Mouse (Mus musculus) G1E (cell line): ENCODE measurements around the gene Olfr519. TPM values are rescaled to one million over a fixed set of nuclear protein-coding genes. Genes with fewer than 3 reads are reported as not detected.

Experiments used
- ATAC-seq: 2 replicates; pipeline ENCODE4 v1.8.0; 2016; ENCODE audit warnings: mild to moderate bottlenecking; ENCODE audit not compliant: insufficient number of reproducible peaks, poor library complexity, low FRiP score, severe bottlenecking; ENCODE audit errors: extremely low read depth
- DNase-seq: peaks from one replicate; pipeline ENCODE4 v3.0.0; 2012; ENCODE audit warnings: low spot score
- H3K27me3 ChIP-seq: 2 replicates; pipeline ENCODE4 v1.6.1; 2012; ENCODE audit warnings: mild to moderate bottlenecking, low read length, inconsistent platforms; ENCODE audit not compliant: insufficient read depth
- H3K36me3 ChIP-seq: replicated peaks from 2 replicates; pipeline ENCODE3; 2012; ENCODE audit warnings: mild to moderate bottlenecking, inconsistent platforms
- H3K4me1 ChIP-seq: 2 replicates; pipeline ENCODE4 v1.6.1; 2012; ENCODE audit warnings: low read depth, low read length, inconsistent platforms, mixed read lengths; ENCODE audit not compliant: insufficient read depth
- H3K4me3 ChIP-seq: 2 replicates; pipeline ENCODE4 v1.5.1; 2012; ENCODE audit warnings: low read depth, mild to moderate bottlenecking, inconsistent platforms, low read length, moderate library complexity, mixed read lengths
- H3K9me3 ChIP-seq: replicated peaks from 2 replicates; pipeline ENCODE4 v1.6.1; 2012; ENCODE audit warnings: inconsistent platforms
- CTCF ChIP-seq: IDR thresholded peaks from 2 replicates; pipeline ENCODE4 v1.5.1; 2012; ENCODE audit warnings: low read depth, low read length, inconsistent platforms, mixed read lengths
- GATA1 ChIP-seq: IDR thresholded peaks from 2 replicates; pipeline ENCODE4 v1.6.1; 2012; ENCODE audit warnings: borderline replicate concordance, low read length, inconsistent platforms, mixed read lengths
- GATA2 ChIP-seq: IDR thresholded peaks from 2 replicates; pipeline ENCODE4 v1.6.1; 2012; ENCODE audit warnings: low read depth, low read length, inconsistent platforms, borderline replicate concordance
- POLR2AphosphoS5 ChIP-seq: IDR thresholded peaks from 2 replicates; pipeline ENCODE4 v1.6.1; 2012; ENCODE audit warnings: low read depth, low read length, inconsistent platforms; ENCODE audit not compliant: insufficient replicate concordance
- TAL1 ChIP-seq: conservative IDR thresholded peaks from 2 replicates; pipeline ENCODE4 v1.6.1; 2012; ENCODE audit warnings: low read depth, low read length, inconsistent platforms, mixed read lengths
- polyA plus RNA-seq: library from polyadenylated mRNA; stranded (reverse); fragments of >175 nt; gene quantifications from 2 replicates; pipeline ENCODE4 v1.2.3, GENCODE M21; 2012
- total RNA-seq, 2 experiments: library from RNA; stranded (forward) in 1 of 2; stranded (reverse) in 1 of 2; fragments of 200-1000 nt in 1 of 2; fragments of >200 nt in 1 of 2; fragmentation: Nextera tagmentation in 1 of 2; gene quantifications; 2 replicates each; pipeline ENCODE4 v1.2.3; 2014 to 2017

The Olfr519 gene
- total and polyA plus RNA-seq, 3 experiments = not detected

DNA sequence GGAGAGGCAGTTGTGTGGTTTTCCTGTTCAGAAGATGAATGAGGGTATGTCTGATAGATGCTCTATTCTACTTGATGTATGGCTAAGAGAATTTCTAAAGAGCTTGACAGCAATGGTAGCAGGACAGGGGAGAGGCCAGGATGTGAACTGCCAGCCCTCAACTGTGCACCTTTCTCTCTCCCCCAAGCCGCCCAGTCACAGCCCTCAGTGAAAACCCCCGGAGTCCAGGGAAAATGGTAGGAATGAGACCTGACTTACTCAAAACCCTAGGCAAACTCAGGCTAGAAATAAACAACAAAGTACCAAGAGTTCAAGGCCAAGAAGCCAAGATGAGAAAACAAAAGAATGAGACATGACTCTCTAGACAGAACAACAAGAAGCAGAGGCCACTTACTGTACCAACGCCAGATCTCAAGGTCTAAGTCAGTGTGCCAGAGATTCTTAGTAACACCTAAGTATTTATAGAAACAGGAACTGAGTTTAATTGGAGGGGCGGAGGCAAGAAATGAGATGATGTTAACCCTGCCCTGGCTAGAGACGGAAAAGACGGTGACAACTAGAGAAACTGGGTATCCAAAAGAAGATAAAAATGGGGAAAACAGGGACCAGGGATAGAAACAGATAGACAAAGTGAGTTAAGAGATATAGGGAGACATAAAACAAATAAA lies 35.6 kb upstream of the Olfr519 start, which contains the start of gene Nlrp10:
Gene Nlrp10, minus strand, starts transcription at position 453 of the 668 bp plus-strand sequence.
- ATAC-seq = peak; percentile 54
- 0 out of 2 replicates have a peak, but pooled peaks cover 6% of the 10 kb centered on the region for H3K27me3 ChIP-seq

DNA sequence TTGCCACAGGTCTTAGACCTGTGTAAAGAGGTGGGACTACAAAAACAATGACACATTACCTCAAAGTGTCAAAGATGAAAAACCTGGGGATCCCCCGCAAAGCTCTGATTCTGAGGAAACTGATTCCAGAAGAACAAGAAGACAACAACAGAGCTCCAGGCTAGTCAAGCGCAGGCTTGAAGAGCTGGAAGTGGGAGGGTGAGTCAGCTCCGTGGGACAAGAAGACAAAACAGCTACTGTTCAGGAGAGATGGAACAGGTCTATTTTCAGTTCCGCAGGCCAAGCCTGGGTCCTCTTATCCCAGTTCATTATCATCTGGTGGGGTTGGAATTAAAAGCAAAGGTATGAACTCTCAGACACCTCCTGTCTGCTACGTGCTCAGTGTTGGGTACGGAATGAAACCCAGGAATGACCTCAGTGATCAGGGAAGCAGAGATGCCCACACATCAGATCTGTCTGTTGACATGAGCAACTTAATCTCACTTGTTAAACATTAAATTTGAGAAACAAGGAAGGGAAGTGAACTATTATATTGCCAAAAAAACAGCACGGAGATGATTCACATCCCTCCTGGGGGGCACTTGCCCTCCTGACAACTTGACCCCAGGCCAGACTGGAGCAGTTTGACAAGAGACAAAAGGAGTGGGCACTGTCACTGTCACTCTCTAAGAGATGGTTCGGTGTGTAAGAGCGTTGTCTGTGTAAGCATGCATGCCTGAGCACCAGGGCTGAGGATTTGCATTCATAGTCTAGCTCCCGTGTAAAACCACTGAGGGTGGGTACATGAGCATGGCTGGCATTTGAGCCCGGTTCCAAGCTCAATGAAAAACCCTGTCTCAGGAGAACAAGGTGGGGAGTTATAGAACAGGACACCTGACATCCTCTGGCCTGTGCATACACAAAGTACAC lies 34.3 kb upstream of the Olfr519 start:
- no peak for ATAC-seq

More for the DNA sequence above, 35.6 kb upstream of the Olfr519 start, which contains the start of gene Nlrp10:
- Histone ChIP-seq H3K9me3 (no peaks in the 10 kb centered on the region), H3K4me3 (peak within 1 kb of the TSS; percentile 58), H3K4me1 (peaks cover 36% of the 10 kb centered on the region), H3K36me3 (peaks cover 9% of the 10 kb centered on the region)
- peak; percentile 30 for DNase-seq
- no peak for TF ChIP-seq GATA1
- no peak for TF ChIP-seq CTCF
- TF ChIP-seq POLR2AphosphoS5 = no peak
- no peak for TF ChIP-seq TAL1

DNA sequence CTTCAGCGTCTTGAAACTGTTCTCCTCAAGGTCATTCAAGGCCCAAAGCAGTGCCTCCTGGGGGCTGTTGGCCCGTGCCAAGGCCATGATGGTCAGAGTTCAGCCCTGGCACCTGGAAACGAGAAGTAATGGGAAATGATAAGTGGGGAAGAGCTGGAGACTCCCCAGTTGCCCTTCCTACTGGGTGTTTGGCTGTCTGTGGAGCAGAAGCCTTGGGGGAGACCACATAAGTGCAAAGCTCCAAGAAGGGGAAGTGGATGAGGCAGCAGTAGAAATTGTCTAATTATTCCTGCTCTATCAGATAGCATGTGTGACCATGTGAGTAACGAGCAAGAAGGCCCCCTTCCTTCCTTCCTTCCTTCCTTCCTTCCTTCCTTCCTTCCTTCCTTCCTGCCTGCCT lies 32.8 kb upstream of the Olfr519 start:
- H3K4me1 ChIP-seq = peaks cover 34% of the 10 kb centered on the region
- no peaks in the 10 kb centered on the region for H3K9me3 ChIP-seq
- DNase-seq (no peak), ATAC-seq (no peak)
- TF ChIP-seq CTCF = no peak
- no peak for TF ChIP-seq GATA2
- TF ChIP-seq TAL1 = no peak
- no peak for TF ChIP-seq POLR2AphosphoS5
- no peak for TF ChIP-seq GATA1
- peaks cover 11% of the 10 kb centered on the region; the same call in 1 of the 2 replicates for H3K27me3 ChIP-seq
- H3K36me3 ChIP-seq = peaks cover 11% of the 10 kb centered on the region
- H3K4me3 ChIP-seq = no peak overlapping the region

More for the DNA sequence above, 34.3 kb upstream of the Olfr519 start:
- Histone ChIP-seq H3K36me3 (peaks cover 11% of the 10 kb centered on the region), H3K4me3 (no peak overlapping the region), H3K4me1 (peaks cover 34% of the 10 kb centered on the region), H3K9me3 (no peaks in the 10 kb centered on the region), H3K27me3 (0 out of 2 replicates have a peak, but pooled peaks cover 9% of the 10 kb centered on the region)
- DNase-seq = no peak
- no peak for TF ChIP-seq POLR2AphosphoS5
- TF ChIP-seq CTCF = no peak
- TF ChIP-seq TAL1 = no peak
- TF ChIP-seq GATA2 = no peak
- no peak for TF ChIP-seq GATA1

DNA sequence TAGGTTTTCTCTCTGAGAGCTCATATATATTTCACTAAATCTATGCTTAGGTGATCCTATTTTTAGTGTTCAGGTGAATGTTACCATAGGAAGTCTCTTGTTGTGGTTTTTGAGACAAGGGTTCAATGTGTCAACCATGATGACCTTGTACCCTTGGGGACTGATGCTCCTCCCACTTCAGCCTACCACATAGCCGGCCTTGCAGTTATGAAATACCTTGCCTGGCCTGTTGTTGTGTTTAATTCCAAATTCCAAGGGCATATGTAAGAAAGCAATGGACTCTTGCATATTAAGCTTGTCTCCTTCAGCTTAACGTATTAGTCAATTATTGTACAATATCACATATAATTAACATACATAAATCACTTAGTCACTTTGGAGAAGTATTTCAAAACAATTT lies 9.7 kb upstream of the Olfr519 start:
- Histone ChIP-seq H3K27me3 (no peaks in the 10 kb centered on the region), H3K4me3 (no peak overlapping the region), H3K36me3 (no peaks in the 10 kb centered on the region), H3K9me3 (no peaks in the 10 kb centered on the region), H3K4me1 (no peaks in the 10 kb centered on the region)
- ATAC-seq = no peak
- DNase-seq = no peak
- TF ChIP-seq POLR2AphosphoS5 (no peak), GATA1 (no peak), CTCF (no peak), TAL1 (no peak), GATA2 (no peak)

DNA sequence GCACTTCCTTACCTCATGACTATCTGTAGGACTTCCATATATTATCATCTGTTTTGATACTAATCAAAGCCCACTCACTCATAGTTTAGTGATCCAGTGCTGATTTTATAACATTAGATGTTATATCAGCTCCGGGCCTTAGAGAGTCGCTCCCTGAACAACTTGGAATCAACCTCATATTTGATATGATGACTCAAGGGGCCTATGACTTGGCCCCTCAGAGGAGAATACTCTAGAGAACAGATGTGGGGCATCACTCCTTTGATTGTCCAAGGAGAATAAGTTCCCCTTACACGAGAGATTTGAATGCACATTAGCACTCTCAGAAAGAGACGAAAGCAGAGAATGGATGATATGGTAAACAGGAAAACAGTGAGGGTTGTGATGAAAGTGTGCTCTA lies 9.3 kb downstream of the Olfr519 start, which contains the start of gene Olfr518:
Gene Olfr518, minus strand, starts transcription at position 101 of the 400 bp plus-strand sequence.
- TF ChIP-seq TAL1 = no peak
- no peak for TF ChIP-seq GATA2
- no peak for TF ChIP-seq POLR2AphosphoS5
- no peak for TF ChIP-seq CTCF
- no peak for TF ChIP-seq GATA1
- H3K9me3 ChIP-seq = no peaks in the 10 kb centered on the region
- DNase-seq = no peak
- H3K4me3 ChIP-seq = no peak within 1 kb of the TSS
- H3K4me1 ChIP-seq = no peaks in the 10 kb centered on the region
- ATAC-seq = no peak
- H3K27me3 ChIP-seq = 0 out of 2 replicates have a peak, but pooled peaks cover 3% of the 10 kb centered on the region
- no peaks in the 10 kb centered on the region for H3K36me3 ChIP-seq

DNA sequence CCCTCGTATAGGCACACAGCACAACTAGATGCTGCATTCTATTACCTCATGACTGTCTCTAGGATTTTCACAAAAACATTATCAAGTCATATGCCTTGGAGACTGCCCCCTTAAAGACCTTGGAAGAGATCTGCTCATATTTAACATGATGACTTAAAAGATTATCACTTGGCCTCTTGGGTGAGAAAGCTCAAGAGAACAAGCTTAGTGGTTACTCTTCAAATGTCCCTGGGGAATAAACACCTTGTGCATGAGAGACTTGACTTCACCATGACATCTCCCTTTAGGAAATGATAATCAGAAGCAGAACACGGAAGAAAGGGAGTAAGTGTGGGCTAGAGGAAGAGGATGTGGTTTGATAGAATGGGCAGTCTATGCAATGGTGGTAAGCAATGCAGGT lies 21.9 kb downstream of the Olfr519 start, which contains the start of gene Olfr517:
Gene Olfr517, minus strand, starts transcription at position 101 of the 400 bp plus-strand sequence.
- no peak for ATAC-seq
- no peaks in the 10 kb centered on the region for H3K9me3 ChIP-seq
- H3K4me3 ChIP-seq = no peak within 1 kb of the TSS
- no peaks in the 10 kb centered on the region for H3K36me3 ChIP-seq
- no peaks in the 10 kb centered on the region for H3K27me3 ChIP-seq
- H3K4me1 ChIP-seq = no peaks in the 10 kb centered on the region
- DNase-seq = no peak
- no peak for TF ChIP-seq GATA1
- TF ChIP-seq GATA2 = no peak
- no peak for TF ChIP-seq POLR2AphosphoS5
- no peak for TF ChIP-seq TAL1
- TF ChIP-seq CTCF = no peak
